Mouse (Mus musculus) heart, adult 10 weeks (tissue): ENCODE results near the gene Bag6. TPM values are rescaled to one million over a fixed set of nuclear protein-coding genes. Genes with fewer than 3 reads are reported as not detected.

Source experiments
- polyA plus RNA-seq: library from polyadenylated mRNA; stranded (reverse); fragments of 350-450 nt; fragmentation: Illumina TruSeq; extraction: RNeasy Lipid Tissue Mini Kit (QIAGEN cat#74804); gene quantifications from one replicate; pipeline ENCODE4 v1.2.3, GENCODE M21; 2014; ENCODE audit warnings: low read depth, low replicate concordance

The Bag6 gene
- polyA plus RNA-seq, 1 experiment from 2014 or later: 122 TPM

Other genes with a start within 250 kb of the Bag6 start
- 5.3 TPM for gene C2, start 236.9 kb upstream of the Bag6 start, polyA plus RNA-seq
- 40.6 TPM for gene Ehmt2, start 236.7 kb upstream of the Bag6 start, polyA plus RNA-seq
- gene Slc44a4, start 220.7 kb upstream of the Bag6 start, polyA plus RNA-seq: not detected
- gene Neu1, start 203.9 kb upstream of the Bag6 start, polyA plus RNA-seq: 18.6 TPM
- gene Hspa1b, start 175.9 kb upstream of the Bag6 start, polyA plus RNA-seq: 7.8 TPM
- not detected for gene Gm20481, start 165.3 kb upstream of the Bag6 start, polyA plus RNA-seq
- 10.2 TPM for gene Hspa1a, start 163.0 kb upstream of the Bag6 start, polyA plus RNA-seq
- gene Hspa1l, start 162.5 kb upstream of the Bag6 start, polyA plus RNA-seq: 9.2 TPM
- 17.0 TPM for gene Lsm2, start 153.3 kb upstream of the Bag6 start, polyA plus RNA-seq
- 20.7 TPM for gene Vars, start 134.2 kb upstream of the Bag6 start, polyA plus RNA-seq
- gene Vwa7, start 118.6 kb upstream of the Bag6 start, polyA plus RNA-seq: 6.5 TPM
- 0.58 TPM for gene Sapcd1, start 107.2 kb upstream of the Bag6 start, polyA plus RNA-seq
- gene Msh5, start 88.4 kb upstream of the Bag6 start, polyA plus RNA-seq: 0.55 TPM
- 50.4 TPM for gene Clic1, start 85.2 kb upstream of the Bag6 start, polyA plus RNA-seq
- gene Ddah2, start 76.1 kb upstream of the Bag6 start, polyA plus RNA-seq: 33.4 TPM
- gene Ly6g6c, start 69.8 kb upstream of the Bag6 start, polyA plus RNA-seq: not detected
- gene Mpig6b, start 69.0 kb upstream of the Bag6 start, polyA plus RNA-seq: not detected
- gene Ly6g6e, start 58.3 kb upstream of the Bag6 start, polyA plus RNA-seq: not detected
- gene Ly6g6d, start 57.1 kb upstream of the Bag6 start, polyA plus RNA-seq: not detected
- not detected for gene Ly6g6f, start 49.6 kb upstream of the Bag6 start, polyA plus RNA-seq
- 72.3 TPM for gene Abhd16a, start 45.9 kb upstream of the Bag6 start, polyA plus RNA-seq
- gene Ly6g5c, start 26.9 kb upstream of the Bag6 start, polyA plus RNA-seq: not detected
- 0.39 TPM for gene Ly6g5b, start 19.8 kb upstream of the Bag6 start, polyA plus RNA-seq
- 17.0 TPM for gene Gpank1, start 13.7 kb upstream of the Bag6 start, polyA plus RNA-seq
- gene Csnk2b, start 13.1 kb upstream of the Bag6 start, polyA plus RNA-seq: 145 TPM
- gene D17H6S53E, start 8.8 kb upstream of the Bag6 start, polyA plus RNA-seq: 22.9 TPM
- gene Apom, start 3.1 kb upstream of the Bag6 start, polyA plus RNA-seq: not detected
- gene Prrc2a, start 29.7 kb downstream of the Bag6 start, polyA plus RNA-seq: 139 TPM
- 6.0 TPM for gene Aif1, start 40.9 kb downstream of the Bag6 start, polyA plus RNA-seq
- 4.1 TPM for gene Lst1, start 53.3 kb downstream of the Bag6 start, polyA plus RNA-seq
- 0.68 TPM for gene Ltb, start 59.3 kb downstream of the Bag6 start, polyA plus RNA-seq
- 0.29 TPM for gene Tnf, start 66.8 kb downstream of the Bag6 start, polyA plus RNA-seq
- gene Lta, start 70.2 kb downstream of the Bag6 start, polyA plus RNA-seq: not detected
- 1.8 TPM for gene Gm16181, start 85.7 kb downstream of the Bag6 start, polyA plus RNA-seq
- gene Atp6v1g2, start 98.5 kb downstream of the Bag6 start, polyA plus RNA-seq: 4.9 TPM
- gene Nfkbil1, start 100.6 kb downstream of the Bag6 start, polyA plus RNA-seq: 6.4 TPM
- gene Ddx39b, start 106.6 kb downstream of the Bag6 start, polyA plus RNA-seq: 112 TPM
- gene H2-D1, start 127.6 kb downstream of the Bag6 start, polyA plus RNA-seq: 162 TPM
- not detected for gene H2-Q1, start 185.2 kb downstream of the Bag6 start, polyA plus RNA-seq
- gene H2-Q2, start 207.1 kb downstream of the Bag6 start, polyA plus RNA-seq: 0.50 TPM
- gene H2-Q4, start 244.4 kb downstream of the Bag6 start, polyA plus RNA-seq: 29.8 TPM